Mouse (Mus musculus) gastrocnemius, postnatal 36 days (tissue): ENCODE results near the gene Syt8. TPM values are rescaled to one million over a fixed set of nuclear protein-coding genes. Genes with fewer than 3 reads are reported as not detected.
A peak's percentile ranks its signal among the peaks of the same experiment; 100 is the strongest.

Experiments
- DNase-seq, 2 experiments: peaks; one replicate each; pipeline ENCODE4 v3.0.0; 2022
- intact Hi-C: fragments of 180-260 bp; cut with DNase I; formaldehyde crosslinking; loops from one replicate; pipeline ENCODE4 v1.15.1; 2025
- total RNA-seq, 2 experiments: library from RNA; stranded (reverse); gene quantifications; 2 replicates each; pipeline ENCODE4 v1.2.3; 2021

The Syt8 gene
- total RNA-seq, 2 experiments from 2014 or later: not detected

DNA sequence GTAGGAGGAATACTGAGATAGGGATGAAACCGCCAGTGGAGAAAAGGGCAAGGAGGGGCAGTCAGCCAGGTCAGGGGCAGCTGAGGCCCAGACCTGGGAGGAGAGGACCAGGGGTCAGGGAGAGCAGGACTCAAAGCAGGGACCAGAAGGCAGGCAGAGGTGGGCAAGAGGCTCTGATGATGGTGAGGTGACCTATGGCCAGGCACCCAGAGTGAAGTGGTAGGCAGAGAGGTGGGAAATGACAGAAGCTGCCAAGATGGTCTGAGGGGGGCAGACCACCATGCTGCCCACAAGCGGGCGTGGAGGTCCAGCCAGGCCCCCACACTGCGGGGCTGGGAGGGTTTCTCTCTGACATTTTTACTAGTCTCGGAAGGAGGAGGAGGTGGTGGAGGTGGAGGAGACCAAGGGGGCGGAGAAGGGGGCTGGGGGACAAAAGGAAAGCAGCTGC lies 36.8 kb downstream of the Syt8 start:
- peak in 1 of 2 experiments; percentile 33 for DNase-seq

DNA sequence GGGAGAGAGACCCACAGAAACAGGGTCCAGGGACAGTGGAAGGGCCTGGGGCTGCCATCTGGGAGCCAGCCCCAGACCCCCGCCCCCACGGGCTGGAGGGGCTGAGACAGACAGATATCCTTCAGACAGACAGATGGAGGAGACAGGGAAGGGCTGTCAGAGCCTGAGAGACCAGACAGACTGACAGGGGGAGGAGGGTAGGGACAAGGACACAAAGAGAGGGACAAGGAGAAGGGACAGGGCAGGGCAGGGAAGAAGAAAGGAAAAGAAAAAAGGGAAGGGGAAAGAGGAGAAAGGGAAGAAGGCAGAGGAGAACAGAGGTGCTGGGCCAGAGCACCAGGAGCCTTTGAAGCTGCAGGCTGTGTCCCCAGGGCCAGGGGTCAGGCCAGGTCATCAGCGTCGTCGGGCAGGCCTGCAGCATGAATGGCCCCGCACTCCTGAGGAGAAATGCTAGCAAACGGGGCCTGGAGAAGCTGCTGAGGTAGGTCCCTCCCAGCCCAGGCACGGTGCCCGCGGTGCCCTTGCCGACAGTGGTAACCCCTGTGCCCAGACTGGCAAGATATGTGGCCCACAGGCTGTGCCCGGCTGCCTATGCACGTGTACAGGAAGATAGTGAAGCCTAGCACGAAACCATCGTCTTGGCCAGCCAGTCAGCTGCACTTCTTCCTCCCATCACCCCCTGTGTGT lies 37.4 kb downstream of the Syt8 start:
- peak; percentile 48 to 49 for DNase-seq

More for the DNA sequence above, 36.8 kb downstream of the Syt8 start:
- intact Hi-C loops: no loop called here

DNA sequence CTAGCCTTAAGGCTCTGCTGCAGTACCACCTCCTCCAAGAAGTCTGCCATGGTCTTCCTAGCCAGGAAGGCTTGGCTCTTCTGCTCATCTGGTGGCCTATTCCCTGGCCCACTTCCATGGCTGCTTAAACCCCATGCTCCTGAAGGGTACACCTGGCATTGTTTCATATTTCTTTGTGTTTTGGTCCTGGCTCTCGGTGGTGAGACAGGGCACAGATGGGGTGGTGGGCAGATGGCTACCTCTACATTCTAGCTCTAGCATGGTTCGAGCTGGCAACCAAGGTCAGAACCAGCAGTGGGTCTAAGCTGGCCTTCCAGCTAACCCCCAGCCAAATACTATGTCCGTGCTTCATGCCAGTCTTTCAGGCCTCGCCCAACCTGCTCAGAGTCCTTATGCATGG lies 38.3 kb downstream of the Syt8 start:
- peak in 1 of 2 experiments; percentile 12 for DNase-seq
- intact Hi-C loops: no loop called here

More for the DNA sequence above, 37.4 kb downstream of the Syt8 start:
- intact Hi-C loops: no loop called here

DNA sequence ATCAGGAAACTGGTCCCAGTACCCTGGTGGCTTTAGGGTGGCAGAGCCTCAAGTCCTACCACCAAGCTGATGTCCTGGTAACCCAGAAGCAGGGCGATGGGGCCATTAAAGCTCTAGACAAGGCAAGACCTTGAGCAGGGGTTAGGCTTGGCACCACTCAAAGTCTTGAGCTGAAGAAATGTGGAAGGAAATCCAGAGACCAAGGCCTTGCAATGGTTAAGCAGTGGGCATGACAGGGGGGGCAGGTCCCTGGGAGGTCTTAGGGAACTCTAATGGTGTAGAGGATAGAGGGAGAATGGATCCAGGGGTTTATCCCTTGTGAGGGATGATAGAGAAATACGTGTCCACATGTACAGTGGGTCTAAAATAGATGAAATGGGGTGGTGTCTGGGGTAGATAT lies 38.8 kb downstream of the Syt8 start:
- intact Hi-C loops: no loop called here
- peak in 1 of 2 experiments; percentile 13 for DNase-seq

DNA sequence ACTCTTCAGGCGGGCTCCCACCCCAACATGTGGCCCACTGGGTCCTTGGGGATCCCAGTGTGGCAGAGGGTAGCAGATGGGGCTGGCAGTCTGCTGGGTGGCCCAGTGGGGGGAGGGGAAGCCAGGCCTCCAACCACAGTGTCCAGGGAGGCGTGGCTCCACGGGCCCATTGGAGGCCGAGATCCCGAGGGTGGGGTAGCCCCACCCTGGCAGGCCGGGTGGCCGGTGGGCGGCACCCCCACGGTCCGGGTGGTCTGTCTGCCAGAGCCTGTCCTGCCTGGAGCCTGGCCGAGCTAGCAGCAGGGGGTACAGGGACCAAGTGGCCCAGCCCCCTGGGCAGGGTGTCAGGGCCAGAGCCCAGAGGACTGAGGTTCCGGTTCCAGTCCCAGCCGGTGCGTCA lies 40.1 kb downstream of the Syt8 start:
- peak; percentile 60 to 74 for DNase-seq
- intact Hi-C loops: no loop called here

DNA sequence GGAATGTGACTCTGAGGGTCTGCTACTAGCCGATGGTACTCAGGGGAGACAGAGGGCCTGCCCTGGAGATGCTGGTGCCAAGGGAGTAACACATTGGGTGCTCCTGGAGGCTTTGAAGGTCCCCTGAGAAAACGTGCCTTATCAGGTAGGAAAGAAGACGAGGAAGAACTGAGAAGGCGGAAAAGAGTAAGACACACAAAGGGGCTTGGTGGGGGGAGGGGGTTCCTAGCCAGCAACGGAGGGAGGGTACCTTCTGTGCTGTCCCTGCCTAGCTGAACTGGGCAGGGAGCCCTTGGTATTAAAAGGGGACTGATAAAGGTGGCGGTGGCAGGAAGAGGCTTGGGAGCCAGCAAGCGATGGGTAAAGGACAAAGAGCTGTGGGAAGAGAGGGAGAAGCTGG lies 41.0 kb downstream of the Syt8 start:
- peak in 1 of 2 experiments; percentile 17 for DNase-seq
- intact Hi-C loops: no loop called here

DNA sequence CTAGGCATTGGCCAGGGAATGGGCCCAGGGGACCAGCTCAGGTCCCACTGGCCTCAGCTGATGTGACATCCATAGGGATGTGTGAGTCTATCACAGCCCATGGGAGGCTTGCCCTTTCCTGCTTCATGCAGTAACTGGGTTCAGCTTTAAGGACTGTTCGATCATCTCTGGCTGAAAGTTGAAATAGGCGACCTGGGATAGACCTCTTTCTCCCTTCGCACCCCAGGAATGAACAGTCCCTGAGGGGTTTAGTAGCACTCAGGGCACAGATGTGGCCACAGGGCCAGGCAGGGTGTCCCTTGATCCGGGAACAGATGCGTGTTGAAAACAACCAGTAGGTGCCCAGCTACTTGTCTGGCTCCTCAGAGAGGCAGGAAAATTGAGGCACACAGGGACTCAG lies 41.6 kb downstream of the Syt8 start:
- intact Hi-C loops: no loop called here
- peak in 1 of 2 experiments; percentile 20 for DNase-seq

DNA sequence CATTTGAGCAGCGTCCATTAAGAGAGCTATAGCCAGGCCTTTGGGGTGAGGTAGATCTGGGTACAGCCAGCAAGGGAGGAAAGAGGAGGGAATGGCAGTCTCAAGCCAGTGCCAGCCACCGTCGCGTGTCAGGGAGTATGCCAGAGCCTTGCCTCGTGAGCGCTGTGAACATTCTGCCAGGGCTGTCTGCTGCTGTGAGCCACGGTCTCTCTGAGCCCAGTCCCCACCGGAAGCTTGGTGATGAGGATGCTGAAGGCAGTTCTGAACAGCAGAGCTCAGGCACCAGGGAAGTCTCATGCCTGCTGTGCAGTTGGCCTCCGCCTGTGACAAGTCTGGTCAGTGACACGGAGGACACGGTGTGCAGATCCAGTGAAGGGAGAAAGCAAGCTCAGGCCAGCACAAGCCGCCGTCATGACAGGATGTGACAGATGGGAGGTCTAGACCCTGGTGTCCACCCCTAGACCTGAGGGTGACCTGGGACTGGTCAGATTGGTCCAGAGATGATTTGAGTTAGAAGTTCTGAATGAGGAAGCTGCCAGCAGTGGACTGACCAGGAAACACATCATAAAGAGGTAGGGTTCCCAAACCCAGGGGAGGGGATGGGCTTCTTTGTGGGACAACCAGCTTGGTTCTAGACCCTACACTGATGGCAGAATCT lies 42.3 kb downstream of the Syt8 start:
- intact Hi-C loops: no loop called here
- DNase-seq: peak; percentile 23 to 45

DNA sequence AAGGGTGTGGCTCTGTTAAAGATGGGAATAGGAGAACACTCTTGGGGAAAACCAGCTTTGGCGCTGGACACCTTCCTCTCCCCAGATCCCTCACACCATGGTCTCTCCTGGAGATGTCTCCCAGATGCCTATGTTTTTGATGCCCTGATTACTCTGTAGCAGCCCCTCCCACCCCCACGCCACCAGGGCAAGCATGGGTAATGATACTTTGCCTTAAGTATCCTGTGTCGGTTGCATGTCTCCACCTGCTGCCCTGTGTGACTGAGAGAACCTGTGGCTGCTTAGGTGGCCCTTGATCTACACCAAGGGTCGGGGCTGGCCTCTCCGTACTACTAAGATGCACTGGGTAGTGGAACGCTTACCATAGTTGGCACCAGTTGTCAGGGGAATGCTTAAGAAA lies 43.4 kb downstream of the Syt8 start:
- intact Hi-C loops: no loop called here
- DNase-seq: peak in 1 of 2 experiments; percentile 4

DNA sequence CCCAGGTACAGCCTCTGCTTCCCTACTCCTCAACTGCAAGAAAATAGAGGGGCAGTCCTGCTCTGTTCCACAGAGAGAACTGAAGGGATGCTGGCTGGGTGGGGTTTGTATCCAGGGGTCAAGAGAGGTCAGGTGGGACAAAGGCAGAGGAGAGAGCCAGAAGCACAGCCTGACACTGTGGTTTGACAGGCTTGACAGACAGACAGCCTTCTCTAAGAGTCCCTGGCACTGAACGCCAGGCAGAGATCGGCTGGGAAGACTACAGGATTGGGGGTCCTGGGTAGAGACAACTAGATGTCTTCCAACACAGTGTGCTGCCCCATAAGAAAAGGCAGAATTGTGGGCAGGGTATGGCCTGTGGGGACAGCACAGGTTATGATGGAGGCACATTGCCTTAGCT lies 43.9 kb downstream of the Syt8 start:
- intact Hi-C loops: no loop called here
- DNase-seq: peak; percentile 3 to 22

DNA sequence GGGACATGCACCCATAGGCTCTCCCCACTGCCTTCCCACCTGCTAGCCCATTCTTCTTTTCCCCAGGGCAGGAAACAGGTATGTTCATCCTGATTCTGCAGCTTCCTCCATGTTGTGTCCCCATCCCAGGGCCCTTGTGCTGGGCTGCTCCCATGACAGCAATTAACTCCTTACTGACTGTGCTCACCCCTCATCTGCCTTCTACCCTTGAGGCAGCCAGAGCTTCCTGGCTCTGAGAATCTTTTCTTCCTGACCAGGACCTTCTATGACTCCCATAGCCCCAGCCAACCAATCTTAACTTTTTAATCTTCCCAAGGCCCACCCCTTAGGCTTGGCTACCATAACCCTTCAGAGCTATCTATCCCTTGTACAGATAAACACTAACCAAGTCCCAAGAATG lies 44.7 kb downstream of the Syt8 start:
- DNase-seq: peak; percentile 3 to 21
- intact Hi-C loops: no loop called here

DNA sequence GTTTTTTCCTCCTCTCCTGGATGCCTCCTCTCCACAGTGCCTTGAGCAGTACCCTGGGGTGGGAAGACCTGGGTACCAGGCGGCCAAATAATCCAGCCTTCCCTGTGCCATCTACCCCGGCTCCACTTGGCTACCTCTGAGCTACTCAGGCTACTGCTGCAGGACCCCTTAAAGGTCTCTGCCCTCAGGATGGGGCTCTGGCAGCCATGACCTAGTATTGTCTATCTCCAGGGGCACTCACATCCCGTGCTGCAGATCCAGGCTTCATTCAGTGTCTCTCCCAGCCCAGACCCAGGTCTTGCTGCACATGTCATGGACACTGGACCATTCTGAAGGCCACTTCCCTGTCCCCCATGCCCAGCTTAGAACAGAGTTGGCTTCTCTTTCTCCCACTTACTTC lies 45.2 kb downstream of the Syt8 start:
- DNase-seq: peak in 1 of 2 experiments; percentile 20
- intact Hi-C loops: no loop called here

DNA sequence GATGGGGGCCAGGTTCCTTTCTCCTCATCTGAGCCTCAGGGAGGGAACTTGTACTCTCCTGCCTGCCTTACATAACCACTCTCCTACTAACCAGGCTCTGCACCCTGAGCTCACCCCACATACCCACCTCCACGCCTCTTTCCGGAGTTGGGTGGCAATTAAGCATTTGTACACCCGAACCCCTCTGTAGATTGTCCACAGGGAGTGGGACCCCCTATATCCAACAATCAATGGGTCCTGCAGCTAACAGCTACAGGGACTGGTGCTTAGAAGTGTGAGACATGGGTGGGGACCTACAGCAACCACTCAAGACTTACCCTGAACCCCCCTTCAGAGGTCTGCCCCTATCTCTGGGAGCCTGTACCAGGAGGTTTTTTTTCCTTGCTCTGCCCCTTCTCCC lies 46.0 kb downstream of the Syt8 start:
- DNase-seq: peak in 1 of 2 experiments; percentile 24
- intact Hi-C loops: no loop called here

DNA sequence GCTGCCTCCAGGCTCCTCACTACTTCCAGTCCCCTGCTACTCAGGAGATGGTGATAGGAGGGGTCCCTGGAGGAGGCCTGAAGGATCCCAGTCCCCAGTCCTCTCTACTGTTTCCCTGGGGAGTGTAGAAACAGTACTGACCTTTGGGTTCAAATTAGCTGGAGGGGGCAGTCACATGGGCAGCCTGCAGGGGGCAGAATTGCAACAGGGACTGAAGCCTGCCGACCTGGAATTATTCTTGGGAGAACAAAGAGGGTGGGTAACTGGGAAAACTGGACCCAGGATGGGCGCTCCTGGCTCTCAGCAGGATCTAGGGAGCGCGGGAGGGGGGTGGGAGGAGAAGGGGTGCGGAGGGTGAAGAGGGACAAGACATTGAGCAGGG lies 46.5 kb downstream of the Syt8 start:
- intact Hi-C loops: no loop called here
- DNase-seq: peak; percentile 69 to 75

DNA sequence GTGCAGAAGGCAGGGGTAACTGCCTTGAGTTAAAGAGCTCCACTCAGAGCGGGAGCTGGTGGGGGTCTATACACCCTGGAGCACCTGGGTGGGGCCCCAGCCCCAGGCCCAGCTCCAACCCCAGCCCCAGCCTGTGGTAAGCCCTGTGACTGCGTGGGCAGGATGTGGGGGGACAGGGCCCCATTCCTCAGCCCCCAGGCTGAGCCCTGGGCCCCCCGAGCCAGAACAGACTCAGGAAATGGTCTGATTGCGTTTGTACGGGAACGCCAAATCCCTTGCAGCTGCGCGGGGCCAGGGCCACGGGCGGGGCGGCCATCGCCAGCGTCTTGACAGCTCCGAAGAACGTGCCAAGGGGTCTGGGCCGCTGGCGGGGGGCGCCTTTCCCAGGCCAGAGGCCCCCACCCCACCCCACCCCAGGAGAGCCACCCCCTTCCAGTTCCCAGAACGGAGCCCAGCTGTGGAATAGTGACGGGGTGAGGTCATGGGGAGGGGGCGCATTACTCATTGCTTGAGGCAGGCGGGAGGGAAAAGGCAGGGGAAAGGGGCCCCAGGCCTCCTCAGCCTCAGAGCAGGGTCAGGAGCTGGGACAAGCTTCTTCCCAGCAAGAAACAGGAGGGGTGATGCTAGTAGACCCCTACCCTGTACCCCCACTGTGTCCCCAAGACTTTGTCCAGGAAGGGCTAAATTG lies 47.1 kb downstream of the Syt8 start:
- intact Hi-C loops: no loop called here
- peak; percentile 66 to 69 for DNase-seq

DNA sequence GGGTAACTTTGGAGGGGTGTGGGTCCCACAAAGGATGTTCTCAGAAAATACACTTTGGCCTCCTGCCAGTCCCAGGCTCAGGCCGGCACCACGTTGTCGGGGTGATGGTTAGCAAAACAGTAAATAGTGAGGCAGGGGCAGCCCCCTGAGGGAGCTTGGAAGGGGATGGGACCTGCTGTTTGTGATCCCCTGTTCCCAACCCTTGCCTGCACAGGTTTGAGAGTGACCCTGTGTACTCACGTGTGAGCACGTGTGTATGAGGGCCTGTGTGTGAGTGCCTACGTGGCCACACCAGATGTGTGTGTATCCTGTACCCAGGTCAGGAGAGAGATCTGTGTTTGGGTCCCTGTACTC lies 47.6 kb downstream of the Syt8 start:
- peak in 1 of 2 experiments; percentile 60 for DNase-seq
- intact Hi-C loops: no loop called here

DNA sequence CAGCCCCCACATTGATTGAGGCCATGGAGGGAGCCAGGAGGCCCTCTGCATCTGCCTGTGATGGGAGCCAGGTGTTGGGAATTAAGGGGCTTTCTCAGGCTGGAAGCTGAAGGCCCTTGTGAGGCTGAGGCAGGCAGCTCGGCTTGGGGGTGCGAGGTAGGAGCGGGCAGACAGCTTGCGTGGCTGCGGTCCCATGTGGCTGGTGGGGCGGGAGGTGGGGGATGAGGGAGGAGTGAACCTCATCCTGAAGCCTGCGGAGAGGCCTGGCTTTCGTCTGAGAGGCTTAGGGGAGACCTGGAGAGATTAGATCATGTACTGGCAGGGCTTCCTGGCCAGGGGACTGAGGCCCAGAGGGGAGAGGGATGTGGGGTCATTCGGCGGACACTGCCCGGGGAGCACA lies 48.5 kb downstream of the Syt8 start:
- intact Hi-C loops: no loop called here

DNA sequence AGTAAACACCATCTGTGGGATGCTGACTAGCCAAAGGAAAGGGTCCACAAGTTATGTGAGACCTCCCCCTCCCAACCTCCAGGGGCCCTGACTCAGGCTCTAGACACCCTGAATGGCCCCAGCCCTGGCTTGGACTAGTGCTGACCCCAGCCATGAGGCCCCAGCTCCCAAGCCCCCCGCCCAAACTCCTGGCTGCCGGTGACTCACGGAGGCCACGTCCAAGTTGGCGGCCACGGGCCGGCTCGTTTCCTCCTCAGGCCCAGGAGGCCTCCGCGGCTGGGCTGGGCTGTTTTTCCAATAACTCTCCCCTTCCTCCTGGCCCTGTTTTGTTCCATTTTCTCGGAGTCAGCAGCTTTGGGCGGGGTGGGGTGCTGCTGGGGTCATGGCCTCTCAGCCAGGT lies 50.1 kb downstream of the Syt8 start:
- DNase-seq: peak; percentile 73 to 77
- intact Hi-C loops: no loop called here

More for the DNA sequence above, 48.5 kb downstream of the Syt8 start:
- peak in 1 of 2 experiments; percentile 41 for DNase-seq

DNA sequence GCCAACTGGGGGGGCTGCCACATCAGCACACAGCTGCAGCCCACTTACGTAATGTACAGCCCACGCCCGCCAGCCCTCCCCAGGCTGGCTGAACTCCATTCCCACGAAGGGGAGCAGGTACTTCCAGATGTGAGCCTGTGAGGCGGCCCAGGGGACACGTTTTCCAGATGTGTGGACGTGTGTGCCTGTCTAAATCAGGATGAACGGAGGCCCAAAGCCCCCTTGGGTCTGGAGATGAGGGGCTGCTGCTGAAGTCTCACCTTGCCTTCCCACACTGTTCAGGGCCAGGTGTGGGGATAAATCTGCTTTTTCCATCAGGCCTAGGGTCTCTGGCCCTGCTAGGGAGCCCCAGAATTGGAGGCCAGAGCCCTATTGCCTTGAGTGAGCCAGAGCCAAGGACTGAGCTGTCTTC lies 52.1 kb downstream of the Syt8 start:
- intact Hi-C loops: no loop called here
- peak in 1 of 2 experiments; percentile 43 for DNase-seq

DNA sequence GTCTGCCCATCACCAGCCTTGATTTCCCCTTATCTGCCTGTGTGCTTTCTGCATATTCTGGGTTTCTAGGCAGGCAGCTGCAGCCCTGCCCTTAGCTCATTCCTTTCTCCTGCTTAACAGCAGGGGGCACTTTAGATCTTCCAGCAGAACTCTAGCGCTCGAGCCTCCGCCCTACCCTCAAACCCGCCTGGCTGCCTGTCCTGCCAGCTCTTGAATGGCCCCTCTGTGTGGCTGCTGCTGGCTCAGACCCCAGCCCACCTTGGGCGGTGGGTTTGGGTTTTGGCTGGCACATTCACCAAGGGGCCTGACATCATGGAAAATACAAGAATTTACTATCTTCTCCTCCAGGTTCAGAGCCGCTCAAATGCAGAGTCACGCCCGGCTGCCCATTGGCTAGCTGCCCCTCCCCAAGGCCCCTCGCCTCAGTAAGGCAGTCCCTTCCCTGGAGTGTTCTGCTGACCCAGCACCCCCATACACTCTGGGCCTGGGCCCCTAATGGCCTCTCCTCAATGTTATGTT lies 52.8 kb downstream of the Syt8 start:
- intact Hi-C loops: no loop called here
- peak in 1 of 2 experiments; percentile 39 for DNase-seq

DNA sequence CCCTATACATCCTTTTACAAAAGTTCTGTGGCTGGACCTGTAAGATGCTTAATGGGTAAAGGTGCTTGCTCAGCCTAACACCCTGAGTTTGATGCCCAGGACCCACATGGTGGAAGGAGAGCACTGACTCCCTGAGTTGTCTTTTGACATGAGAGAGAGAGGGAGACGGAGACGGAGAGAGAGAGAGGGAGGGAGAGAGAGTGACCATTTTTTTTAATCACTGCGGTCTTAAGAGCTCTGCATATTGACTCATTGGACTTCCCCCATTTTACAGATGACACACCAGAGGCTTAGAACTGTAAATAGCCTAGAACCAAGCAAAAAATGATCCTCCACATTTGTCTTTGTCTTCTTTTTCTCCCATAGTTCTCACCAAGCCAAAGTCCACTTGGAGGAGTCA lies 53.4 kb downstream of the Syt8 start:
- intact Hi-C loops: no loop called here
- no peak for DNase-seq
